Mouse (Mus musculus) hindbrain, embryonic 11.5 days (tissue): ENCODE data around the gene Cct4. TPM values are rescaled to one million over a fixed set of nuclear protein-coding genes. Genes with fewer than 3 reads are reported as not detected.
A peak's percentile ranks its signal among the peaks of the same experiment; 100 is the strongest.

Experiments used
- ATAC-seq: fragments of 200-750 bp; cut with Nextera tagmentation; 2 replicates; pipeline ENCODE4 v1.8.0; 2017; ENCODE audit warnings: mild to moderate bottlenecking, moderate TSS enrichment, moderate library complexity; ENCODE audit not compliant: low FRiP score
- DNase-seq: peaks from one replicate; pipeline ENCODE4 v3.0.0-alpha.2; 2015; ENCODE audit warnings: low spot score
- H3K27ac ChIP-seq: fragments of 300-500 bp; sonication (generic); 2 replicates; pipeline ENCODE4 v1.5.1; 2014; ENCODE audit warnings: mild to moderate bottlenecking, low read depth, low read length
- H3K27me3 ChIP-seq: fragments of 300-500 bp; sonication (generic); 2 replicates; pipeline ENCODE4 v1.6.1; 2014; ENCODE audit warnings: mild to moderate bottlenecking, low read length, moderate library complexity, mixed read lengths; ENCODE audit not compliant: control insufficient read depth, insufficient read depth
- H3K36me3 ChIP-seq: fragments of 300-500 bp; sonication (generic); 2 replicates; pipeline ENCODE4 v1.6.1; 2014; ENCODE audit warnings: mild to moderate bottlenecking, low read length, moderate library complexity, mixed read lengths; ENCODE audit not compliant: control insufficient read depth, insufficient read depth
- H3K4me1 ChIP-seq: fragments of 300-500 bp; sonication (generic); replicated peaks from 2 replicates; pipeline ENCODE4 v1.6.1; 2014; ENCODE audit warnings: low read length, mixed read lengths; ENCODE audit not compliant: control insufficient read depth, insufficient read depth
- H3K4me2 ChIP-seq: fragments of 300-500 bp; sonication (generic); replicated peaks from 2 replicates; pipeline ENCODE4 v1.6.1; 2014; ENCODE audit warnings: mild to moderate bottlenecking, low read depth, low read length
- H3K4me3 ChIP-seq: fragments of 300-500 bp; sonication (generic); 2 replicates; pipeline ENCODE4 v1.5.1; 2014; ENCODE audit warnings: low read depth, low read length
- H3K9ac ChIP-seq: fragments of 300-500 bp; sonication (generic); 2 replicates; pipeline ENCODE4 v1.6.1; 2014; ENCODE audit warnings: low read depth, low read length
- H3K9me3 ChIP-seq: fragments of 300-500 bp; sonication (generic); 2 replicates; pipeline ENCODE4 v1.6.1; 2016; ENCODE audit warnings: low read length; ENCODE audit not compliant: control insufficient read depth
- WGBS: fragments of 180-500 bp; shearing (Covaris S2); extraction: QIAGEN DNeasy Blood & Tissue Kit; methylation state at CpG from one replicate; pipeline ENCODE4 v1.1.7; 2014; 5-methylcytosine and 5-hydroxymethylcytosine counted together
- polyA plus RNA-seq: library from polyadenylated mRNA; unstranded; fragments of >200 nt; fragmentation: Nextera tagmentation; extraction: Ambion mirVana; gene quantifications from 2 replicates; pipeline ENCODE4 v1.2.1, GENCODE M21; 2014

Cct4 gene
- polyA plus RNA-seq, 1 experiment from 2014 or later: 457 TPM

DNA sequence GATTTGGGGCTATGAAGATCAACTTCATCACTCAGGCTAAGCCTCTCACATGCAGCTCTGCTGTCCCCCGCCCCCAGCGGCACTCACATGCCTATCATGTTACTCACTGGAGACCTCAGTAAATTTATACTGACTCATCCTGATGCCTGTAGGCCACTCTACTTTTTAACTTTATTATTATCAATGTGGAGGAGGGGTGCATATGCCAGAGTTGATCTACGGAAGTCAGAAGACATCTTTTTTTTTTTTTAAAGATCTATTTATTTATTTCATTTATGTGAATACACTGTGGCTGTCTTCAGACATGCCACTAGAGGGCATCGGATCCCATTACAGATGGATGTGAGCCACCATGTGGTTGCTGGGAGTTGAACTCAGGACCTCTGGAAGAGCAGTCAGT lies 24.8 kb upstream of the Cct4 start:
- no peak for DNase-seq
- 81% methylated on average over 4 of the region's 4 CpGs for WGBS
- no peak overlapping the region for H3K4me3 ChIP-seq

DNA sequence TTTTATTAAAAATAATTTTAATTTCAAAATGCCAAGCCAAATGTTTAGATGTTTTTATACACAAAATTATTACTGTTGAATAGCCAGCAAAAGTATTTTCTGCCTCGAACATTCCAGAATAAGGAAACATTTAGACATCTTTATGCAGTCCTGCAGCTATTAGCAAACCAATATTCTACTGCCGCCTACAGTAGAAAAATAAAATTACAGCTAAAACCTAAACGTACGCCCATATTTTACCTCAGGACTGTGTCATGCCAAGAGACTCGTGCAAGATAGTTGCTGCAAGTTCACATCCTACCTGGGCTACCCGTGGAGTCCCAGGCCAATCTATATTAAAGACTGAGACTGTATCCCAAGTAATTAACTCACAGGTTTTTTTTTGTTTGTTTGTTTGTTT lies 20.8 kb upstream of the Cct4 start:
- ATAC-seq: no peak
- DNase-seq: no peak
- H3K9ac ChIP-seq: no peak overlapping the region

More for the DNA sequence above, 24.8 kb upstream of the Cct4 start:
- no peak overlapping the region for H3K4me2 ChIP-seq
- H3K27me3 ChIP-seq: no peaks in the 10 kb centered on the region
- H3K9ac ChIP-seq: no peak overlapping the region
- no peaks in the 10 kb centered on the region for H3K9me3 ChIP-seq
- 0 out of 2 replicates have a peak, but pooled peaks cover 2% of the 10 kb centered on the region for H3K36me3 ChIP-seq
- ATAC-seq: no peak
- H3K27ac ChIP-seq: no peak overlapping the region
- no peaks in the 10 kb centered on the region for H3K4me1 ChIP-seq

DNA sequence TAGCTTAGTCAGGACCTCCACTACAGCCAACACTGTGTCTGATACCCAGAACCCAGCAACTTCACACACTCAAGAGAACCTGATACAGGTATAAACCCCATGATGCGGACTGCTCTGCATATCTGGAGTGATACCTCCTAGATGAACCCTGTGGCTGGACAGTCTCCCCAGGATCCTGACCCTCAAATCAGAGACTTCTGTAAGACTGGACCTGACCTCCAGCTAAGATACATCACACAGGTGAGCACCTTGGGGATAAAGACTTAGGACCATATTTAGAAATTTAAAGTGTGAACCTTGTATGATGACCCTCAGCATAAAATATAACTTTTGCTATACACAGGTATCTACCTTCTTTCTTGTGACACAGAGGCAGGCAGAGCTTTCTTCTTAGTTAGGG lies 19.8 kb upstream of the Cct4 start:
- Histone ChIP-seq H3K4me1 (no peaks in the 10 kb centered on the region), H3K27me3 (no peaks in the 10 kb centered on the region), H3K9ac (no peak overlapping the region), H3K4me3 (no peak overlapping the region), H3K36me3 (0 out of 2 replicates have a peak, but pooled peaks cover 5% of the 10 kb centered on the region), H3K9me3 (no peaks in the 10 kb centered on the region), H3K27ac (no peak overlapping the region), H3K4me2 (no peak overlapping the region)
- ATAC-seq (no peak), DNase-seq (no peak)
- WGBS: 92% methylated on average over 1 of the region's 1 CpGs

More for the DNA sequence above, 20.8 kb upstream of the Cct4 start:
- 0 out of 2 replicates have a peak, but pooled peaks cover 5% of the 10 kb centered on the region for H3K36me3 ChIP-seq
- no peaks in the 10 kb centered on the region for H3K4me1 ChIP-seq
- no peak overlapping the region for H3K27ac ChIP-seq
- H3K4me3 ChIP-seq: no peak overlapping the region
- WGBS: 69% methylated on average over 6 of the region's 6 CpGs
- H3K4me2 ChIP-seq: no peak overlapping the region
- H3K27me3 ChIP-seq: no peaks in the 10 kb centered on the region
- H3K9me3 ChIP-seq: no peaks in the 10 kb centered on the region

DNA sequence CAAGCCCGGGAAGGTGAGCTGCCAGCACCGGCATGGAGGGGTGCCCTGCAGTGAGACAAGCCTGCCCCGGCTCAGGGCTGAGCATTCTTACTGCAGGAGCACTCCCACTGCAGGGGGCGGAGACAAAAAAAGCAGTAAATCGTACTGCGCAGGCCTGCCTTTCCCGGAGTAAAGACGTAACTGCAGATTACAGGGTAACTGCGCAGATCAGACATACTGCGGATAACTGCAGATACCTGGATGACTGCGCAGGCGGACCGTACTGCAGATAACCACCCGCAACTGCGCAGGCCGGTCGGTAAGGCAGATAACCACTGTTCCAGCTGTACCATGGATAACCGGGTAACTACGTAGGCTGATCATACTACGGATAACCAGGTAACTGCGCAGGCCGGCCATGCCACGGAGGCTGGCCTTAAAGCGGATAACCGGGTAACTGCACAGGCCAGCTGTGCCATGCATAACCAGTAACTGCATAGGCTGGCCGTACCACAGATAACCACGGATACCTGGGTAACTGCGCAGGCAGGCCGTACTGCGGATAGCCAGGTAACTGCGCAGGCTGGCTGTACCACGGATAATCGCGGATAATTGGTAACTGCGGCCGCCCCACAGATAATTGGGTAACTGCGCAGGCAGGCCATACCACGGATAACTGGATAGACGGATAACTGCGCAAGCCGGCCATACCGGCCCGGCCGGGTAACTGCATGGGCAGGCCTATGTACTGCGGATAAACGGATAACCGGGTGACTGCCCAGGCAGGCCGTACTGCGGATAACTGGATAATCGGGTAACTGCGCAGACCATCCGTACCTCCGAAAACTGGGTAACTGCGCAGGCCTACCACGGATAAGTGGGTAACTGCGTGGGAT lies 18.2 kb upstream of the Cct4 start, which contains the start of gene Zrsr1:
Gene Zrsr1, plus strand, starts transcription at position 171 of the 875 bp plus-strand sequence.
- H3K9me3 ChIP-seq: no peaks in the 10 kb centered on the region

DNA sequence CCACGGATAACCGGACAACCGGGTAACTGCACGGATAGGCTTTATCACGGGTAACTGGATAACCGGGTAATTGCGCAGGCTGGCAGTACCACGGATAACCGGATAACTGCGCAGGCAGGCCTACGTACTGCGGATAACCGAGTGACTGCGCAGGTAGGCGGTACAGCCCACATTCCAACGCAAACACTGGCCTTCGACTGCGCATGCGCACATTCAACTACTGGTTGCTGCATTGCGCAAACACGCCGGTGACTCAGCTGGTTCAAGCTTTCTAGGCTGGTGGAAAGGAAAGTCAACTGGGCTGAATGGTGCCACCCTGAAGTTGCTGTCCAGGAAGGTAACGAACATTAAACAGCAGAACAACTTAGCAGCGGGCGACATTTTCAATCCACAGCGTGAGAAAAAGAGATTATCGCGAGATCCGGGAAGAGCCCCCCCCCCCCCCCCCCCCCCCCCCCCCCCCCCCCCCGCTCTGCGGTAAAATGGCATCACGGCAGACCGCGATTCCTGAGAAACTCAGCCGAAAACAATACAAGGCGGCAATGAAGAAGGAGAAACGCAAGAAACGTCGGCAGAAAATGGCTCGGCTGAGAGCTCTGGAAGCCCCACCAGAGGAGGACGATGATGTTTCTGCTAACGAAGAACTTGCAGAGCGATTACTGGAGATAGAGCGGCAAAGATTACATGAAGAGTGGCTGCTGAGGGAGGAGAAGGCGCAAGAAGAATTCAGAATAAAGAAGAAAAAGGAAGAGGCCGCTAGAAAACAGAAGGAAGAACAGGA lies 17.4 kb upstream of the Cct4 start:
- 0 out of 2 replicates have a peak, but pooled peaks cover 5% of the 10 kb centered on the region for H3K36me3 ChIP-seq
- H3K4me3 ChIP-seq: peak overlapping the region; percentile 54
- H3K4me1 ChIP-seq: no peaks in the 10 kb centered on the region
- DNase-seq: peak; percentile 75
- WGBS: 51% methylated on average over 44 of the region's 46 CpGs
- no peaks in the 10 kb centered on the region for H3K9me3 ChIP-seq
- no peaks in the 10 kb centered on the region for H3K27me3 ChIP-seq
- H3K9ac ChIP-seq: peak overlapping the region; percentile 46
- H3K4me2 ChIP-seq: peak overlapping the region; percentile 70
- ATAC-seq: peak; percentile 76
- H3K27ac ChIP-seq: no peak overlapping the region

More for the DNA sequence above, 18.2 kb upstream of the Cct4 start, which contains the start of gene Zrsr1:
- no peaks in the 10 kb centered on the region for H3K4me1 ChIP-seq
- peak within 1 kb of the TSS; percentile 41; the same call in 1 of the 2 replicates for H3K9ac ChIP-seq
- H3K27me3 ChIP-seq: no peaks in the 10 kb centered on the region
- H3K36me3 ChIP-seq: 0 out of 2 replicates have a peak, but pooled peaks cover 5% of the 10 kb centered on the region
- H3K4me3 ChIP-seq: peak within 1 kb of the TSS; percentile 54
- peak; percentile 44 for DNase-seq
- H3K27ac ChIP-seq: no peak within 1 kb of the TSS
- peak; percentile 76 for ATAC-seq
- H3K4me2 ChIP-seq: peak within 1 kb of the TSS; percentile 70
- WGBS: 44% methylated on average over 56 of the region's 56 CpGs

DNA sequence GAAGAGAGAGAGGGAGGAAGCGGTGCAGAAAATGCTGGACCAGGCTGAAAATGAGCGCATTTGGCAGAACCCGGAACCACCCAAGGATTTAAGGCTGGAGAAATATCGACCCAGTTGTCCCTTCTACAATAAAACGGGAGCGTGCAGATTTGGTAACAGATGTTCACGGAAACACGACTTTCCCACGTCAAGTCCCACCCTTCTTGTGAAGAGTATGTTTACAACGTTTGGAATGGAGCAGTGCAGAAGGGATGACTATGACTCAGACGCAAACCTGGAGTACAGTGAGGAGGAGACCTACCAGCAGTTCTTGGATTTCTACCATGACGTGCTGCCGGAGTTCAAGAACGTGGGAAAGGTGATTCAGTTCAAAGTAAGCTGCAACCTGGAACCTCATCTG lies 16.7 kb upstream of the Cct4 start:
- WGBS: 49% methylated on average over 14 of the region's 14 CpGs
- Histone ChIP-seq H3K27me3 (no peaks in the 10 kb centered on the region), H3K9me3 (no peaks in the 10 kb centered on the region), H3K27ac (no peak overlapping the region), H3K4me3 (peak overlapping the region; percentile 51), H3K9ac (peak overlapping the region; percentile 46), H3K4me2 (peak overlapping the region; percentile 54), H3K36me3 (0 out of 2 replicates have a peak, but pooled peaks cover 3% of the 10 kb centered on the region), H3K4me1 (no peaks in the 10 kb centered on the region)
- ATAC-seq: no peak
- DNase-seq: peak; percentile 24

DNA sequence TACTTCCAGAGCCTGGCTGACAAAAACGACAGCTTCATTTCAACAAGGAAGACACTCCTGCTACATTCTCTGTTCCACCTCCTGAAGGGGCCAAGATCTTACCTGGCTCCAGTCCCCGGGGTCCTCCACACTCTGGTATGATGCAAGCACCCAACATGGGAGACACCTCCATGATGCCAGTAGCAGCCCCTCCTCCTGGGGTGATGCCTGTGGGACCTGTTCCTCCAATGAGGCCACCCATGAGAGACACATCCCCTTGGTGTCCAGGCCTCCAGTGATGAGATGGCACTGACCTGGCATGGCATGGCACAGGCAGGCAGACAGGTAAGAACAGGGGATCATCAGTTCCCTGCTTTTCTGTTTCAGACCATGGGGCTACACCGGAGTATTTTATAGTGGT lies 12.1 kb upstream of the Cct4 start:
- DNase-seq (no peak), ATAC-seq (no peak)
- Histone ChIP-seq H3K27me3 (no peaks in the 10 kb centered on the region), H3K9ac (no peak overlapping the region), H3K9me3 (no peaks in the 10 kb centered on the region), H3K4me1 (peaks cover 5% of the 10 kb centered on the region; the same call in 1 of the 2 replicates), H3K36me3 (0 out of 2 replicates have a peak, but pooled peaks cover 3% of the 10 kb centered on the region), H3K27ac (no peak overlapping the region), H3K4me3 (no peak overlapping the region), H3K4me2 (no peak overlapping the region)
- WGBS: 92% methylated on average over 3 of the region's 3 CpGs

DNA sequence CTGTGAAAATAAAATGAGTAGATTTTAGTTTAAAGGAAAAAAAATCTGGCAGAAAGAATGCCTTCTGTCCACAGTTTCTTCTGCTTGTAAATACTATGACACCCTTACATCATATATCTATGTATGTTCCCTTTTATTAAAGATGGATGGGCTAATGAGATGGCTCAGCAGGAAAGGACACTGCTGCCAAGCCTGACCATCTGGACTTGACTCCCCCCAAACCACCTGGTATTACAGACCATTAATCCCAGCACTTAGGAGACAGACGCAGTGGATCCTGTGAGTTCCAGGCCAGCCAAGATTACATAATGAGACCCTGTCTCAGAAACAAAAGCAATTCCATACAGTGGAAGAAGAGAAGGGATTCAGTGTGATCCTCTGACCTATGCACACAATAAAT lies 11.6 kb upstream of the Cct4 start:
- Histone ChIP-seq H3K4me1 (peaks cover 5% of the 10 kb centered on the region; the same call in 1 of the 2 replicates), H3K27ac (no peak overlapping the region), H3K36me3 (0 out of 2 replicates have a peak, but pooled peaks cover 3% of the 10 kb centered on the region), H3K9me3 (no peaks in the 10 kb centered on the region), H3K27me3 (no peaks in the 10 kb centered on the region), H3K4me3 (no peak overlapping the region), H3K4me2 (no peak overlapping the region), H3K9ac (no peak overlapping the region)
- DNase-seq (no peak), ATAC-seq (no peak)
- WGBS: 75% methylated on average over 1 of the region's 1 CpGs
